Mouse (Mus musculus) heart, postnatal 0 days (tissue): ENCODE results near the gene Tpra1.

Experiments
- CTCF ChIP-seq: IDR thresholded peaks from 2 replicates; pipeline ENCODE4 v1.5.1; 2016; ENCODE audit warnings: antibody characterized with exemption, control low read depth, low read depth
- EP300 ChIP-seq: IDR thresholded peaks from 2 replicates; pipeline ENCODE4 v1.6.1; 2016; ENCODE audit warnings: antibody characterized with exemption, low read depth

DNA sequence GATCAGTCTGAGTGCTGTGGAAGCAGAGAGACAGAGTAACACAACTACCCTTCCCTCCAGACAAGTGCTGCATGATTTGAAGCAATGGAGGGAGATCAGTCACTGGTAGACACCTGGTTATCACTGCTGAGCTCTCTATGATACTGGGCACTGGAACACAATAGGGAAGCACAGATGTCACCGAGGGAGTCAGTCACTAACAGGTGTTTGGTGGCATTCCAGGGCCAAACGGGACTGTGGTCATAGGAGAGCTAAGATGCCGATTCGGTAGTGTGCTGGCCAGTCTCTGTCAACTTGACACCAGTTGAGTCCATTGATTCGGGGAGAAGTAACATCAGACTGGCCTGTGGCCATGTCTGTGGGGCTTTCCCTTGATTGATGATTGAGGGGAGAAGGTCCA lies 47.5 kb upstream of the Tpra1 start:
- no peak for TF ChIP-seq EP300
- TF ChIP-seq CTCF = no peak
